Mouse (Mus musculus) small intestine, adult 2 months (tissue): ENCODE results near the gene Dglucy. TPM values are rescaled to one million over a fixed set of nuclear protein-coding genes. Genes with fewer than 3 reads are reported as not detected.

ENCODE experiments used
- H3K27ac ChIP-seq: fragments of 200-500 bp; 2 replicates; pipeline ENCODE4 v1.5.1; 2012; ENCODE audit warnings: low read depth, low read length, control low read depth, inconsistent platforms; ENCODE audit not compliant: insufficient read depth
- H3K27me3 ChIP-seq: fragments of 200-500 bp; 2 replicates; pipeline ENCODE4 v1.6.1; 2012; ENCODE audit warnings: mild to moderate bottlenecking, moderate library complexity, low read length, inconsistent platforms; ENCODE audit not compliant: control insufficient read depth, insufficient read depth
- H3K36me3 ChIP-seq: fragments of 200-500 bp; 2 replicates; pipeline ENCODE4 v1.6.1; 2012; ENCODE audit warnings: mild to moderate bottlenecking, low read length, control low read depth, inconsistent platforms; ENCODE audit not compliant: control insufficient read depth, insufficient read depth
- H3K4me1 ChIP-seq: fragments of 200-500 bp; 2 replicates; pipeline ENCODE4 v1.6.1; 2012; ENCODE audit warnings: low read length, inconsistent platforms, mixed read lengths; ENCODE audit not compliant: control insufficient read depth, insufficient read depth, insufficient read length
- H3K4me3 ChIP-seq: fragments of 200-500 bp; 2 replicates; pipeline ENCODE4 v1.5.1; 2012; ENCODE audit warnings: low read depth, mild to moderate bottlenecking, control low read depth, inconsistent platforms, low read length, moderate library complexity
- CTCF ChIP-seq: fragments of 200-500 bp; IDR thresholded peaks from 2 replicates; pipeline ENCODE4 v1.5.1; 2012; ENCODE audit warnings: low read depth, mild to moderate bottlenecking, control low read depth, inconsistent platforms, low read length, moderate library complexity, mixed read lengths; ENCODE audit not compliant: insufficient replicate concordance, insufficient read length; ENCODE audit errors: extremely low read depth
- POLR2A ChIP-seq: fragments of 200-500 bp; IDR thresholded peaks from 2 replicates; pipeline ENCODE4 v1.6.1; 2012; ENCODE audit warnings: low read depth, mild to moderate bottlenecking, control low read depth, inconsistent platforms, low read length, moderate library complexity
- WGBS: fragments of 180-500 bp; shearing (Covaris S2); methylation state at CpG from one replicate; pipeline ENCODE4 v1.1.7; 2018; 5-methylcytosine and 5-hydroxymethylcytosine counted together
- polyA plus RNA-seq: library from polyadenylated mRNA; depleted of rRNA; stranded (reverse); fragments of >200 nt; gene quantifications from 2 replicates; pipeline ENCODE4 v1.2.3, GENCODE M21; 2012

Gene Dglucy
- polyA plus RNA-seq, 1 experiment: 21.8 TPM

GRCm38 (mm10) chr12:100752977-100753376 lies 25.9 kb upstream of the Dglucy start:
- H3K4me1 ChIP-seq: no peaks in the 10 kb centered on the region
- H3K27me3 ChIP-seq: no peaks in the 10 kb centered on the region
- 59% methylated on average over 1 of the region's 1 CpGs for WGBS
- TF ChIP-seq CTCF (no peak), POLR2A (no peak)
- no peak overlapping the region for H3K27ac ChIP-seq
- H3K36me3 ChIP-seq: no peaks in the 10 kb centered on the region
- no peak overlapping the region for H3K4me3 ChIP-seq

DNA sequence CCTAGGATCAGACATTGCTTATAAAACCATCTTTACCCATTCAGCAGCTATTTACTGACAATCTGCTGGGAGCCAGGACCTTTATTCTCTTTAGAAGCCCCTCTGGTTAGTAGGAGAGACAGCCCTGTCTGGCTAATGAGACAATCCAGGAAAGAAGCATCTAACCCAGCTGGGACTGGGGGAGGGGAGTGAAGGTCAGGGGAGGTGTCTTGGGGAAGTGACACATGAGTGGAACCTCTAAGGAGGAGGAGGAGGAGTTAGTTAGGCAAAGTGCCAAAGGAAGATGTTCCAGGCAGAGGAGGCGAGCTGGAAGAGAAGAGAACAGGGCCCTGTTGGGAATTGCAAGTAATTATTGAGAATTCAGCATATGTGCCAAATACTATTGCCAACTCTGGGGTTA lies 25.1 kb upstream of the Dglucy start:
- TF ChIP-seq POLR2A: no peak
- TF ChIP-seq CTCF: no peak
- Histone ChIP-seq H3K4me1 (no peaks in the 10 kb centered on the region), H3K36me3 (no peaks in the 10 kb centered on the region), H3K4me3 (no peak overlapping the region), H3K27me3 (no peaks in the 10 kb centered on the region), H3K27ac (no peak overlapping the region)
- WGBS: 90% methylated on average over 1 of the region's 1 CpGs

DNA sequence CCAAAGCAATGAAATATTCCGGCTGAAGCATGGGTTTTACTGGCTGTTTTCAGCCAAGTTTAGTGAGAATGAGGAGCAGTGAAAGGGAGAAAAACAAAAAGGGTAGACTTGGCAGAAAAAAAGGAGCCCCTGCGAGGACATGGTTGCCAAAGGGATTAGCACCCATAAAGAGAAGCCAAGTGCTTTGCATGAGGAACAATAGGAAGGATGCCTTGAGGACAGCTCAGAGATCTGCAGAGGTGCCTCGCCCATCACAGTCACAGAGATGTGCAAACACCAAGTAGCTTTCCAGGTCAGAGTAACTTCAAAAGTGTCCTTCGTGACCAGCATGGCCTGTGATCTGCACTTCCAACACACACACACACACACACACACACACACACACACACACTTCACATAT lies 21.4 kb upstream of the Dglucy start:
- H3K4me3 ChIP-seq: no peak overlapping the region
- H3K27ac ChIP-seq: no peak overlapping the region
- peaks cover 9% of the 10 kb centered on the region; the same call in 1 of the 2 replicates for H3K4me1 ChIP-seq
- H3K27me3 ChIP-seq: no peaks in the 10 kb centered on the region
- WGBS: 73% methylated on average over 4 of the region's 4 CpGs
- H3K36me3 ChIP-seq: no peaks in the 10 kb centered on the region
- TF ChIP-seq POLR2A: no peak
- TF ChIP-seq CTCF: no peak

GRCm38 (mm10) chr12:100762663-100763425 lies 16.0 kb upstream of the Dglucy start:
- no peaks in the 10 kb centered on the region for H3K27me3 ChIP-seq
- TF ChIP-seq CTCF: no peak
- no peak for TF ChIP-seq POLR2A
- no peak overlapping the region for H3K27ac ChIP-seq
- H3K4me3 ChIP-seq: no peak overlapping the region
- peaks cover 15% of the 10 kb centered on the region; the same call in 1 of the 2 replicates for H3K4me1 ChIP-seq
- no peaks in the 10 kb centered on the region for H3K36me3 ChIP-seq
- WGBS: 70% methylated on average over 11 of the region's 11 CpGs

GRCm38 (mm10) chr12:100764329-100765018 lies 14.4 kb upstream of the Dglucy start:
- H3K27ac ChIP-seq: no peak overlapping the region; the same call in 1 of the 2 replicates

GRCm38 (mm10) chr12:100769871-100770270 lies 9.0 kb upstream of the Dglucy start:
- no peak overlapping the region for H3K27ac ChIP-seq
- no peak overlapping the region for H3K4me3 ChIP-seq
- H3K36me3 ChIP-seq: no peaks in the 10 kb centered on the region
- H3K27me3 ChIP-seq: no peaks in the 10 kb centered on the region
- peaks cover 5% of the 10 kb centered on the region for H3K4me1 ChIP-seq
- TF ChIP-seq CTCF (no peak), POLR2A (no peak)
- WGBS: 89% methylated on average over 6 of the region's 6 CpGs

More at GRCm38 (mm10) chr12:100764329-100765018, 14.4 kb upstream of the Dglucy start:
- no peak for TF ChIP-seq POLR2A
- TF ChIP-seq CTCF: no peak
- WGBS: 37% methylated on average over 13 of the region's 13 CpGs
- H3K4me1 ChIP-seq: peaks cover 15% of the 10 kb centered on the region; the same call in 1 of the 2 replicates
- no peak overlapping the region for H3K4me3 ChIP-seq
- H3K27me3 ChIP-seq: no peaks in the 10 kb centered on the region
- H3K36me3 ChIP-seq: no peaks in the 10 kb centered on the region

DNA sequence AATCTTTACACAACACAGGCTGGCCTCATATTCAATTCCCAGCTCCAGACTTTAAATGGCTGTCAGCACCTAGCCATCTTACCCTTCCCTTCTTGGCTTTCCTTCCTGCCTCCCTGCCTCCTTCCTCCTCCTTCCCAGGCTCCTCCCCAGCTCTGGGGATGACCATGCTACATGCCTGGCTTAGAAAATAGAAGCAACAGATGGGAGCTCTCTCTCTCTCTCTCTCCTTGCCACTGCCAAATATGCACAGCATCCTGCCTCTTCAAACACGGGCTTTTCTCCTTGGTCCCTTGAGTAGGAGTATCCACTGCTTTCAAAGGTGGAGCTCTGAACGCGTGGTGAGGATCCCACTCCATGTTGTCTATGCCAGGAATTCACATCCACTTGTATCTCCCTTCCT lies 8.1 kb upstream of the Dglucy start:
- TF ChIP-seq POLR2A (no peak), CTCF (no peak)
- peaks cover 10% of the 10 kb centered on the region for H3K4me1 ChIP-seq
- 84% methylated on average over 3 of the region's 3 CpGs for WGBS
- no peak overlapping the region for H3K4me3 ChIP-seq
- H3K27me3 ChIP-seq: no peaks in the 10 kb centered on the region
- H3K36me3 ChIP-seq: no peaks in the 10 kb centered on the region
- no peak overlapping the region for H3K27ac ChIP-seq
